Mouse (Mus musculus) splenic B cell, adult 2 months (primary cell): ENCODE measurements around the gene Rac2.

Experiments used
- DNase-seq: peaks from one replicate; pipeline ENCODE4 v3.0.0-alpha.2; 2011; ENCODE audit warnings: low read depth, low spot score
- H3K27me3 ChIP-seq: 2 replicates; pipeline ENCODE4 v1.6.1; 2012; ENCODE audit warnings: mild to moderate bottlenecking, low read length, moderate library complexity, mixed read lengths; ENCODE audit not compliant: control insufficient read depth, poor library complexity, insufficient read depth, severe bottlenecking
- H3K36me3 ChIP-seq: 2 replicates; pipeline ENCODE4 v1.6.1; 2012; ENCODE audit warnings: mild to moderate bottlenecking, low read length, moderate library complexity, mixed read lengths; ENCODE audit not compliant: control insufficient read depth, poor library complexity, insufficient read depth, severe bottlenecking

Rac2 gene

GRCm38 (mm10) chr15:78528726-78529411 is 43.7 kb downstream of the Rac2 start:
- H3K27me3 ChIP-seq: no peaks in the 10 kb centered on the region
- peak; percentile 43 for DNase-seq
- no peaks in the 10 kb centered on the region for H3K36me3 ChIP-seq

- peak; percentile 70 for DNase-seq
- Histone ChIP-seq H3K27me3 (no peaks in the 10 kb centered on the region), H3K36me3 (no peaks in the 10 kb centered on the region)
Measured at GRCm38 (mm10) chr15:78527973-78528372, 44.6 kb downstream of the Rac2 start.

GRCm38 (mm10) chr15:78524163-78524562 is 48.4 kb downstream of the Rac2 start:
- no peak for DNase-seq
- Histone ChIP-seq H3K36me3 (no peaks in the 10 kb centered on the region), H3K27me3 (no peaks in the 10 kb centered on the region)

- Histone ChIP-seq H3K36me3 (no peaks in the 10 kb centered on the region), H3K27me3 (no peaks in the 10 kb centered on the region)
- no peak for DNase-seq
Measured at GRCm38 (mm10) chr15:78521892-78522291, 50.7 kb downstream of the Rac2 start.

- no peaks in the 10 kb centered on the region for H3K27me3 ChIP-seq
- no peaks in the 10 kb centered on the region for H3K36me3 ChIP-seq
- no peak for DNase-seq
Measured at GRCm38 (mm10) chr15:78521331-78521730, 51.3 kb downstream of the Rac2 start.

- Histone ChIP-seq H3K36me3 (no peaks in the 10 kb centered on the region), H3K27me3 (no peaks in the 10 kb centered on the region)
- no peak for DNase-seq
Measured at GRCm38 (mm10) chr15:78520112-78520715, 52.4 kb downstream of the Rac2 start.

GRCm38 (mm10) chr15:78518221-78518620 is 54.4 kb downstream of the Rac2 start:
- no peak for DNase-seq
- no peaks in the 10 kb centered on the region for H3K36me3 ChIP-seq

GRCm38 (mm10) chr15:78515759-78516158 is 56.8 kb downstream of the Rac2 start:
- DNase-seq: no peak
- Histone ChIP-seq H3K36me3 (no peaks in the 10 kb centered on the region), H3K27me3 (no peaks in the 10 kb centered on the region)

More at GRCm38 (mm10) chr15:78518221-78518620, 54.4 kb downstream of the Rac2 start:
- H3K27me3 ChIP-seq: no peaks in the 10 kb centered on the region

GRCm38 (mm10) chr15:78514393-78515146 is 58.0 kb downstream of the Rac2 start:
- H3K27me3 ChIP-seq: no peaks in the 10 kb centered on the region
- DNase-seq: peak; percentile 84
- no peaks in the 10 kb centered on the region for H3K36me3 ChIP-seq

GRCm38 (mm10) chr15:78513019-78513418 is 59.6 kb downstream of the Rac2 start:
- DNase-seq: no peak

GRCm38 (mm10) chr15:78511951-78512350 is 60.6 kb downstream of the Rac2 start:
- Histone ChIP-seq H3K36me3 (no peaks in the 10 kb centered on the region), H3K27me3 (no peaks in the 10 kb centered on the region)
- DNase-seq: no peak

More at GRCm38 (mm10) chr15:78513019-78513418, 59.6 kb downstream of the Rac2 start:
- H3K36me3 ChIP-seq: no peaks in the 10 kb centered on the region
- no peaks in the 10 kb centered on the region for H3K27me3 ChIP-seq

- no peak for DNase-seq
- Histone ChIP-seq H3K36me3 (no peaks in the 10 kb centered on the region), H3K27me3 (no peaks in the 10 kb centered on the region)
Measured at GRCm38 (mm10) chr15:78510736-78511135, 61.8 kb downstream of the Rac2 start.

GRCm38 (mm10) chr15:78510121-78510576 is 62.4 kb downstream of the Rac2 start:
- no peaks in the 10 kb centered on the region for H3K27me3 ChIP-seq
- peak; percentile 29 for DNase-seq
- no peaks in the 10 kb centered on the region for H3K36me3 ChIP-seq

GRCm38 (mm10) chr15:78509297-78509899 is 63.2 kb downstream of the Rac2 start:
- H3K27me3 ChIP-seq: no peaks in the 10 kb centered on the region
- no peak for DNase-seq
- no peaks in the 10 kb centered on the region for H3K36me3 ChIP-seq
